12 mouse cellular contexts compared by ENCODE assay signal in the genomic region with DNA sequence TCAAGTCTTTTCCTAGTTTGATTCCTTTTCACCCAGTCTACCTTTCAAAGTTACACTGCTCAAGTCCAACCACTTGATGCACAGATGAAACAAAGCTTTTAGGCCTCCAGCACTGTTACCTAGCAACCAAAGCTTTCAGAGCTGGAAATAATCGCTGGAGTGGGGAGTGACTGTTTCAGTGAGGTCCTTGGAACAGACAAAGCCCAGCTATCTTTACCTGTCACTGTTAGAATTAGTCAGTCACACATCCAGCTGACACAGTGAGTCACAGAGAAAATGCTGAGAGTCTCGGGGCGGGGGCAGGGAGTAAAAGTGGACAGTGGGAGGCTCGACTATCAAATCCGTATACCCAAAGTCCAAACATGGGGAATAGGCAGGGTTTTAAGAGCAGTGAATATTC. TPM values are rescaled to one million over a fixed set of nuclear protein-coding genes. Genes with fewer than 3 reads are reported as not detected.
DNase-seq lines count a peak whose midpoint lies in the region; ATAC-seq and TF ChIP-seq lines count a peak whose summit lies in the region.
"Had no signal": no experiment of that assay in that cellular context is flagged by ENCODE, and none has a peak within 500 bp of the region (broad histone marks: within the 10 kb centered on the region; RNA-seq: fewer than 3 reads in every experiment).

No protein-coding gene starts in this region.

- intact Hi-C loops in heart, postnatal 10 days (cut with DNase I): no loop called here

- no peak overlapping the region for H3K9ac ChIP-seq in heart, embryonic 15.5 days
- H3K9ac ChIP-seq in midbrain, embryonic 15.5 days: no peak overlapping the region
- H3K9ac ChIP-seq: limb, embryonic 15.5 days had no signal

- H3K27me3 ChIP-seq in heart, embryonic 15.5 days: no peaks in the 10 kb centered on the region
- no peaks in the 10 kb centered on the region for H3K27me3 ChIP-seq in midbrain, embryonic 15.5 days (replicated peaks)
- no peaks in the 10 kb centered on the region for H3K27me3 ChIP-seq in kidney, adult 2 months (replicated peaks; ENCODE audit: control insufficient read depth, insufficient read depth, low read length)
- H3K27me3 ChIP-seq: limb, embryonic 15.5 days had no signal

- TF ChIP-seq CTCF in kidney, adult 2 months (conservative IDR thresholded peaks at IDR 0.05; ENCODE audit: insufficient read depth, insufficient read length, low read depth, low read length): no peak

- no peak overlapping the region; the same call in 1 of the 2 replicates for H3K4me2 ChIP-seq in heart, embryonic 15.5 days
- no peak overlapping the region for H3K4me2 ChIP-seq in midbrain, embryonic 15.5 days
- H3K4me2 ChIP-seq: limb, embryonic 15.5 days had no signal

- DNase-seq in heart, adult 11 months: no peak
- DNase-seq in brain, embryonic 18.5 days (ENCODE audit: low read depth, low spot score): peak; percentile 57
- peak; percentile 9 to 21 for DNase-seq in heart, postnatal 10 days
- no peak for DNase-seq in kidney, adult 2 months
- no peak for DNase-seq in kidney, adult 18-20 months
- no peak for DNase-seq in c-Kit-positive CD71-positive TER-119-positive erythroid progenitor cells, embryonic 14.5 days (ENCODE audit: low spot score)
- DNase-seq: cerebellum, adult 11-12 months; gastrocnemius, postnatal 14 days had no signal

- no peak for TF ChIP-seq POLR2A in kidney, adult 2 months (IDR thresholded peaks at IDR 0.05; ENCODE audit: low read depth, low read length)

- peak; percentile 60; the same call in 1 of the 2 replicates for ATAC-seq in heart, embryonic 15.5 days (replicated peaks; ENCODE audit: insufficient number of reproducible peaks, insufficient read depth, low FRiP score, low read depth)
- peak; percentile 83 for ATAC-seq in midbrain, embryonic 15.5 days (replicated peaks)

- peaks cover 6% of the 10 kb centered on the region for H3K4me1 ChIP-seq in heart, embryonic 15.5 days (replicated peaks)
- peaks cover 19% of the 10 kb centered on the region for H3K4me1 ChIP-seq in midbrain, embryonic 15.5 days
- H3K4me1 ChIP-seq in kidney, adult 2 months (ENCODE audit: control insufficient read depth, insufficient read depth, low read length): no peaks in the 10 kb centered on the region
- H3K4me1 ChIP-seq: limb, embryonic 15.5 days had no signal

- no peaks in the 10 kb centered on the region for H3K9me3 ChIP-seq in heart, embryonic 15.5 days (replicated peaks)
- no peaks in the 10 kb centered on the region for H3K9me3 ChIP-seq in midbrain, embryonic 15.5 days
- H3K9me3 ChIP-seq: limb, embryonic 15.5 days had no signal

- WGBS in heart, embryonic 15.5 days: 17% methylated on average over 5 of the region's 5 CpGs
- WGBS in midbrain, embryonic 15.5 days: 10% methylated on average over 5 of the region's 5 CpGs
- whole genome bisulfite sequencing in kidney, adult 2 months: 45% methylated on average over 5 of the region's 5 CpGs

- H3K4me3 ChIP-seq in heart, embryonic 15.5 days: no peak overlapping the region
- H3K4me3 ChIP-seq in midbrain, embryonic 15.5 days: no peak overlapping the region
- no peak overlapping the region for H3K4me3 ChIP-seq in kidney, adult 2 months (ENCODE audit: insufficient read depth, low read depth, low read length)
- H3K4me3 ChIP-seq: limb, embryonic 15.5 days; myocyte had no signal

- H3K36me3 ChIP-seq in heart, embryonic 15.5 days: peaks cover 4% of the 10 kb centered on the region; the same call in 1 of the 2 replicates
- H3K36me3 ChIP-seq in midbrain, embryonic 15.5 days (replicated peaks): no peaks in the 10 kb centered on the region
- H3K36me3 ChIP-seq in kidney, adult 2 months (ENCODE audit: control insufficient read depth, insufficient read depth, low read length): no peaks in the 10 kb centered on the region

- no peak overlapping the region for H3K27ac ChIP-seq in heart, embryonic 15.5 days
- peak overlapping the region; percentile 77 for H3K27ac ChIP-seq in midbrain, embryonic 15.5 days
- no peak overlapping the region for H3K27ac ChIP-seq in kidney, adult 2 months (ENCODE audit: insufficient read depth, low read depth, low read length)
- H3K27ac ChIP-seq: limb, embryonic 15.5 days had no signal

RNA-seq across cellular contexts. Expression of gene Wfs1, which starts 28.5 kb away (rescaled TPM):
- polyA plus RNA-seq in heart, embryonic 15.5 days (2015; fragmentation: Nextera tagmentation; extraction: Ambion mirVana): 15.4 and 18.9 TPM in 2 replicates
- 10 to 100 TPM; 30.4 to 37.7 TPM for total RNA-seq in heart, postnatal 10 days (2021)
- 8.9 and 10.2 TPM in 2 replicates for polyA plus RNA-seq in midbrain, embryonic 15.5 days (2015; fragmentation: Nextera tagmentation; extraction: Ambion mirVana)
- 18.8 and 20.0 TPM in 2 replicates for polyA plus RNA-seq in kidney, adult 2 months (2012; rRNA removed)

Comparison
In these comparisons a context has a peak if more than half of its experiments do, and no peak if none do; other contexts are left out.
1. DNase-seq: peak in brain, embryonic 18.5 days (single experiment) and heart, postnatal 10 days (2 of 2); none in heart, adult 11 months (single experiment), kidney, adult 2 months (single experiment), kidney, adult 18-20 months (single experiment) and c-Kit-positive CD71-positive TER-119-positive erythroid progenitor cells, embryonic 14.5 days (single experiment).